Mouse (Mus musculus): ENCODE data around the gene Armc9. TPM values are rescaled to one million over a fixed set of nuclear protein-coding genes. Genes with fewer than 3 reads are reported as not detected.

Gene Armc9
- polyA plus RNA-seq, 1 experiment = 8.3 TPM

GRCm38 (mm10) chr1:86225195-86225594 is 70.6 kb downstream of the Armc9 start:
- DNase-seq (ENCODE audit: low read depth) = no peak

GRCm38 (mm10) chr1:86228653-86229052 is 74.1 kb downstream of the Armc9 start:
- no peak for DNase-seq (ENCODE audit: low read depth)

GRCm38 (mm10) chr1:86229184-86229829 is 74.7 kb downstream of the Armc9 start:
- no peak for DNase-seq (ENCODE audit: low read depth)

GRCm38 (mm10) chr1:86232631-86233030 is 78.1 kb downstream of the Armc9 start:
- DNase-seq (ENCODE audit: low read depth) = no peak

GRCm38 (mm10) chr1:86233808-86234207 is 79.2 kb downstream of the Armc9 start:
- DNase-seq (ENCODE audit: low read depth) = no peak

- no peak for DNase-seq (ENCODE audit: low read depth)
These were observed 80.5 kb downstream of the Armc9 start for GRCm38 (mm10) chr1:86235118-86235517.

- DNase-seq (ENCODE audit: low read depth) = no peak
These were observed 81.9 kb downstream of the Armc9 start for GRCm38 (mm10) chr1:86236442-86236841.

GRCm38 (mm10) chr1:86239010-86239409 is 84.4 kb downstream of the Armc9 start:
- DNase-seq (ENCODE audit: low read depth) = no peak

- no peak for DNase-seq (ENCODE audit: low read depth)
These were observed 85.3 kb downstream of the Armc9 start for GRCm38 (mm10) chr1:86239871-86240270.

GRCm38 (mm10) chr1:86240959-86241358 is 86.4 kb downstream of the Armc9 start:
- no peak for DNase-seq (ENCODE audit: low read depth)

- no peak for DNase-seq (ENCODE audit: low read depth)
These were observed 88.9 kb downstream of the Armc9 start for GRCm38 (mm10) chr1:86243490-86243889.

GRCm38 (mm10) chr1:86245301-86246085 is 90.9 kb downstream of the Armc9 start:
- no peak for DNase-seq (ENCODE audit: low read depth)

GRCm38 (mm10) chr1:86253410-86253809 is 98.8 kb downstream of the Armc9 start:
- no peak for DNase-seq (ENCODE audit: low read depth)

- DNase-seq (ENCODE audit: low read depth) = no peak
These were observed 101.7 kb downstream of the Armc9 start for GRCm38 (mm10) chr1:86256311-86256710.

GRCm38 (mm10) chr1:86257228-86257627 is 102.6 kb downstream of the Armc9 start:
- no peak for DNase-seq (ENCODE audit: low read depth)

GRCm38 (mm10) chr1:86258171-86258824 is 103.7 kb downstream of the Armc9 start:
- DNase-seq (ENCODE audit: low read depth) = no peak

- DNase-seq (ENCODE audit: low read depth) = no peak
These were observed 109.2 kb downstream of the Armc9 start for GRCm38 (mm10) chr1:86263564-86264339.

- DNase-seq (ENCODE audit: low read depth) = no peak
These were observed 110.5 kb downstream of the Armc9 start for GRCm38 (mm10) chr1:86265060-86265459.

- no peak for DNase-seq (ENCODE audit: low read depth)
These were observed 114.1 kb downstream of the Armc9 start for GRCm38 (mm10) chr1:86268492-86269189.

- no peak for DNase-seq (ENCODE audit: low read depth)
These were observed 114.6 kb downstream of the Armc9 start for GRCm38 (mm10) chr1:86269190-86269508.

GRCm38 (mm10) chr1:86271707-86272106 is 117.1 kb downstream of the Armc9 start:
- no peak for DNase-seq (ENCODE audit: low read depth)

GRCm38 (mm10) chr1:86277055-86277454 is 122.5 kb downstream of the Armc9 start:
- DNase-seq (ENCODE audit: low read depth) = no peak

All from gonadal fat pad, adult 2 months (tissue).